Mouse (Mus musculus): ENCODE measurements around the gene Pcyt2. TPM values are rescaled to one million over a fixed set of nuclear protein-coding genes. Genes with fewer than 3 reads are reported as not detected.

The Pcyt2 gene
- total and polyA plus RNA-seq, 3 experiments: 86.7 to 87.3 TPM; not detected in 1

DNA sequence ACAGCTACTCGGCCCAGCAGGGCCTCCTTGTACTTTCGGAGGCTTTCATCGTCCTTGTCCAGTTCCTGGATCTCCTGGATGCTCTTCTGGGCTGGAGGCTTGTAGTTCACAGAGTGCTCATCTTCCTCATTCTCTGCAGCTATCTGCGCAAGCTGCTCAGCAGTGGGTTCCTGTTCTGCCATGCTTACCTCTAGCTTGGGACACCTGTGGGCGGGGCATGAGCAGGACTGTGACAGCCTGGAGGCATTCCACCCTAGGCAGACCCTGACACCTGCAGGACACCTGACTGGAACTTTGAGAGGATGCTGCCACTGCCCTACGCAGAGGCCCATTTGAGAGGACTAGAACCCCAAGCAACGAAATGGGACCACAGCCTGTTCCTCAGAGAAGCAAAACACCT, 37.5 kb downstream of the Pcyt2 start:
- H3K27ac ChIP-seq (ENCODE audit: control insufficient read depth, low read depth, low read length): peak overlapping the region; percentile 67
- 0 out of 2 replicates have a peak, but pooled peaks have one; percentile 15 for TF ChIP-seq TAL1 (IDR thresholded peaks at IDR 0.05; ENCODE audit: low read length)
- no peak; the same call in 1 of the 2 replicates for TF ChIP-seq SIN3A (IDR thresholded peaks at IDR 0.05; ENCODE audit: low read length)
- no peak for TF ChIP-seq MAZ (IDR thresholded peaks at IDR 0.05; ENCODE audit: low read depth, low read length)
- TF ChIP-seq CTCF (IDR thresholded peaks at IDR 0.05 in 2 of 3, conservative IDR thresholded peaks at IDR 0.05 in 1 of 3; ENCODE audit: control insufficient read depth in 1 of 3, insufficient read depth in 1 of 3, low read depth in 2 of 3, low read length in 3 of 3, poor library complexity in 1 of 3, severe bottlenecking in 1 of 3): no peak
- TF ChIP-seq MXI1 (IDR thresholded peaks at IDR 0.05; ENCODE audit: low read depth, low read length): peak; percentile 42; the same call in 1 of the 2 replicates
- no peak for TF ChIP-seq MYB (IDR thresholded peaks at IDR 0.05; ENCODE audit: low read depth, low read length)
- no peak for TF ChIP-seq E2F4 (IDR thresholded peaks at IDR 0.05; ENCODE audit: borderline replicate concordance, low read depth, low read length)
- TF ChIP-seq KAT2A (conservative IDR thresholded peaks at IDR 0.05; ENCODE audit: low read depth, low read length): no peak; the same call in 1 of the 2 replicates
- peak; percentile 62; the same call in 1 of the 2 replicates for TF ChIP-seq NRF1 (IDR thresholded peaks at IDR 0.05; ENCODE audit: insufficient read depth, low read depth, low read length, poor library complexity, severe bottlenecking)
- TF ChIP-seq ELF1 (IDR thresholded peaks at IDR 0.05; ENCODE audit: low read depth, low read length): 0 out of 2 replicates have a peak, but pooled peaks have one; percentile 12
- H3K27me3 ChIP-seq (ENCODE audit: control insufficient read depth in 1 of 2, insufficient read depth in 2 of 2, low read length in 2 of 2): no peaks in the 10 kb centered on the region
- peaks cover 4 to 12% of the 10 kb centered on the region in 2 experiments; a peak in 3 of 4 replicates for H3K36me3 ChIP-seq (ENCODE audit: control insufficient read depth in 1 of 2, insufficient read depth in 2 of 2, low read length in 2 of 2)
- H3K79me2 ChIP-seq (ENCODE audit: control insufficient read depth, insufficient read depth, low read length, poor library complexity): peaks cover 35% of the 10 kb centered on the region
- peaks cover 5 to 18% of the 10 kb centered on the region in 2 experiments for H3K4me1 ChIP-seq (ENCODE audit: control insufficient read depth in 1 of 2, insufficient read depth in 2 of 2, low read length in 2 of 2)
- no peaks in the 10 kb centered on the region for H3K9me3 ChIP-seq (replicated peaks; ENCODE audit: insufficient read depth, low read length)
- peak overlapping the region; percentile 76 to 94 for H3K4me3 ChIP-seq (ENCODE audit: control insufficient read depth in 1 of 2, insufficient read depth in 1 of 2, low read depth in 2 of 2, low read length in 2 of 2)
- DNase-seq (ENCODE audit: low read depth, low spot score): peak; percentile 82
- H3K9ac ChIP-seq (ENCODE audit: control insufficient read depth, low read depth, low read length, poor library complexity, severe bottlenecking): peak overlapping the region; percentile 84

DNA sequence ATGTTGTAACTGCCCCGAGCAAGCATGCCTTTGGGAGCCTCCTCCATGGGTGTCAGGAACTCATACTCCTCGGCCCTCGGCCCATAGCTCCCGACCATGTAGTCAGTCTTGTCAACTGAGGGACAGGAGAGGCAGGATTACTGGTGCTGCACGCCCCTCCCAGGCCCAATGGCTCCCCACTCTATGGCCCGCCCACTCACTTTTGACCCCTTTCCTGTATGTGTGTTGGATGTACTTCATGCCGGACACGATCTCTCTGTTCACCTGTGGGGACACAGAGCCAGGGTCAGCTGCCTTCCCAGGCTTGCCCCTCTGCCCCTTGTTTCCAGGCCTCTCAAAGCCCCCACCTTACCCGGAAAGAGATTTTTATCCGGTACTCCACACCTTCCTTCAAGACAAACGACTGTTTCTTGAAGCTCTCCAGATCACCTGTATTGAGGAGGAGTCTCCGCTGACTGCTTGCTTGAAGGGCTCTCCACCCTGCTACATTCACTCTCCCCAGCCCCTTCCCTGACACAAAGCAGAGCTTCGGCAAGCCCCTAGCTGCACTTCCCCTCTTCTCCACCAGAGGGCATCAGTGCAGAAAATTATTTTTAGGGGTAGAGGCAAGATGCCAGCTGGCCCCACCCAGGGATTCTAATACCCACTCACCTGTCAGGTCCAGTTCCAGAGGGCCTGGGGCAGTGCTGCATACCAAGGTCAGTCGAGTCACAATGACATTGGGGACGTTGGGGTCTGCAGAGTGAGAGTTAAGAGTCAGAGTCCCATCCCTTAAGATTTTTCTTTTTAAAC, 38.2 kb downstream of the Pcyt2 start:
- no peaks in the 10 kb centered on the region for H3K27me3 ChIP-seq (ENCODE audit: control insufficient read depth in 1 of 2, insufficient read depth in 2 of 2, low read length in 2 of 2)
- DNase-seq (ENCODE audit: low read depth, low spot score): peak; percentile 80
- H3K9ac ChIP-seq (ENCODE audit: control insufficient read depth, low read depth, low read length, poor library complexity, severe bottlenecking): peak overlapping the region; percentile 84
- no peaks in the 10 kb centered on the region for H3K9me3 ChIP-seq (replicated peaks; ENCODE audit: insufficient read depth, low read length)
- H3K79me2 ChIP-seq (ENCODE audit: control insufficient read depth, insufficient read depth, low read length, poor library complexity): peaks cover 37% of the 10 kb centered on the region
- TF ChIP-seq GATA1 (IDR thresholded peaks at IDR 0.05; ENCODE audit: low read depth, low read length): no peak
- TF ChIP-seq E2F4 (IDR thresholded peaks at IDR 0.05; ENCODE audit: borderline replicate concordance, low read depth, low read length): no peak
- no peak for TF ChIP-seq UBTF (IDR thresholded peaks at IDR 0.05; ENCODE audit: borderline replicate concordance, insufficient read depth, low read depth, low read length)
- no peak for TF ChIP-seq MAFK (IDR thresholded peaks at IDR 0.05; ENCODE audit: borderline replicate concordance, low read depth, low read length)
- peak; percentile 24; the same call in 1 of the 2 replicates for TF ChIP-seq SIN3A (IDR thresholded peaks at IDR 0.05; ENCODE audit: low read length)
- no peak for TF ChIP-seq ZNF384 (IDR thresholded peaks at IDR 0.05; ENCODE audit: low read depth, low read length)
- TF ChIP-seq POLR2AphosphoS2 (IDR thresholded peaks at IDR 0.05; ENCODE audit: low read length): no peak
- TF ChIP-seq ELF1 (IDR thresholded peaks at IDR 0.05; ENCODE audit: low read depth, low read length): 0 out of 2 replicates have a peak, but pooled peaks have one; percentile 4
- peak; percentile 82 to 97 (median 87) for TF ChIP-seq CTCF (IDR thresholded peaks at IDR 0.05 in 2 of 3, conservative IDR thresholded peaks at IDR 0.05 in 1 of 3; ENCODE audit: control insufficient read depth in 1 of 3, insufficient read depth in 1 of 3, low read depth in 2 of 3, low read length in 3 of 3, poor library complexity in 1 of 3, severe bottlenecking in 1 of 3)
- no peak; the same call in 1 of the 2 replicates for TF ChIP-seq ETS1 (IDR thresholded peaks at IDR 0.05; ENCODE audit: low read depth, low read length)
- TF ChIP-seq NELFE (IDR thresholded peaks at IDR 0.05; ENCODE audit: low read depth, low read length): no peak; the same call in 1 of the 2 replicates
- no peak for TF ChIP-seq MAZ (IDR thresholded peaks at IDR 0.05; ENCODE audit: low read depth, low read length)
- TF ChIP-seq NRF1 (IDR thresholded peaks at IDR 0.05; ENCODE audit: insufficient read depth, low read depth, low read length, poor library complexity, severe bottlenecking): no peak
- TF ChIP-seq ZMIZ1 (IDR thresholded peaks at IDR 0.05; ENCODE audit: low read depth, low read length): 0 out of 2 replicates have a peak, but pooled peaks have one; percentile 36
- no peak for TF ChIP-seq POLR2AphosphoS5 (IDR thresholded peaks at IDR 0.05; ENCODE audit: borderline replicate concordance, low read depth, low read length)
- TF ChIP-seq RAD21 (IDR thresholded peaks at IDR 0.05; ENCODE audit: low read depth, low read length): peak; percentile 26
- TF ChIP-seq SMC3 (IDR thresholded peaks at IDR 0.05; ENCODE audit: low read depth, low read length): peak; percentile 72
- no peak for TF ChIP-seq MXI1 (IDR thresholded peaks at IDR 0.05; ENCODE audit: low read depth, low read length)
- TF ChIP-seq TCF12 (IDR thresholded peaks at IDR 0.05; ENCODE audit: low read depth, low read length): no peak
- no peak for TF ChIP-seq MYC (IDR thresholded peaks at IDR 0.05; ENCODE audit: low read depth, low read length)
- TF ChIP-seq CHD2 (IDR thresholded peaks at IDR 0.05; ENCODE audit: low read length): no peak
- TF ChIP-seq BHLHE40 (IDR thresholded peaks at IDR 0.05; ENCODE audit: borderline replicate concordance, low read depth, low read length): no peak
- no peak for TF ChIP-seq ZKSCAN1 (IDR thresholded peaks at IDR 0.05; ENCODE audit: low read depth, low read length)
- TF ChIP-seq EP300 (IDR thresholded peaks at IDR 0.05; ENCODE audit: low read depth in 1 of 2, low read length in 2 of 2): no peak
- H3K27ac ChIP-seq (ENCODE audit: control insufficient read depth, low read depth, low read length): no peak overlapping the region
- H3K36me3 ChIP-seq (ENCODE audit: control insufficient read depth in 1 of 2, insufficient read depth in 2 of 2, low read length in 2 of 2): peaks cover 4 to 19% of the 10 kb centered on the region in 2 experiments; a peak in 3 of 4 replicates
- peak overlapping the region; percentile 76 to 94; a peak in 3 of 4 replicates for H3K4me3 ChIP-seq (ENCODE audit: control insufficient read depth in 1 of 2, insufficient read depth in 1 of 2, low read depth in 2 of 2, low read length in 2 of 2)
- peaks cover 7 to 20% of the 10 kb centered on the region in 2 experiments for H3K4me1 ChIP-seq (ENCODE audit: control insufficient read depth in 1 of 2, insufficient read depth in 2 of 2, low read length in 2 of 2)

Measured in MEL (cell line).